Mouse (Mus musculus) inflammation-experienced regulatory T-cells, adult 6 months (primary cell): ENCODE measurements around the gene Cox10. TPM values are rescaled to one million over a fixed set of nuclear protein-coding genes. Genes with fewer than 3 reads are reported as not detected.

Experiments
- ATAC-seq: one replicate; pipeline ENCODE4 v1.8.0; 2017
- polyA plus RNA-seq, 3 experiments: library from polyadenylated mRNA; unstranded; fragments of 100-300 nt; shearing (Covaris generic); gene quantifications; one replicate each; pipeline ENCODE4 v1.2.1; 2017

The Cox10 gene
- polyA plus RNA-seq, 3 experiments from 2014 or later = 20.2 to 26.8 (median 21.7) TPM

DNA sequence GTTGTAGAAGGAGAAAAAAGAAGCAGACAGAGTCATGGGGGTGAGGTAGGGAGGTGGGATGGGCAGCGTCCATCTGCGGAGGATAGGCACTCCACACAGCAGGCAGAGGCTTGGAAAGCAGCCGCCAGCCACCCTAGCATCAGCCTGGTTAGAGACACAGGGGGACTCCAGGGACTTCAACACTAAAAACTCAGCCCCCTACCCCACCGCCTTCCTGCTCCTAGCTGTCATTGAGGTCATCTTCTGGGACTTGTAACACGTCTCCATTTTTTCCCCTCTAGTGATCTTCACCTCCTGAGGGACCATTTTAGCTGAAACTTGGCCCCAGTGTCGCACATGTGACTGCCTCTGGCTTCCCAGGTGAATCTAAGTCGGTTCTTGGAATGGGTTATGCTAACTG, 88.5 kb downstream of the Cox10 start:
- no peak for ATAC-seq

DNA sequence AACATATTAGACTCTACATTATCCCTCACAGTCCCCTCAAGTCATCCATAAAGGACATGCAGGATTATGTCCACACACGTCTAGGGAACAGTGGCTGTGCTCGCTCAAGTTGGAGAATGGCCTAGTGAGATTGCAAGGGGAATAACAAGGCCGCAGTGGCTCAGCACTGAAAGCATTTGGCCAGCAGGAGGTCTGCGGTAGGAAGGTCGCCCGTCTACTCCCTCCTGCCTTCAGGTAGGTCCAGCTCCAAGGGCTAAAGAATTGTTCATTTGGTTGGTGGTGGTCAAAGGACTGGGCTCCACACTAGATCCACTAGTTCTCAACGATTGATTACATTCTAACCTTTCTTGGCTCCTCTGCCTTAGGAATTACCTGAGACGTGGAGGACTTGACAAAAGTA, 89.0 kb downstream of the Cox10 start:
- no peak for ATAC-seq

DNA sequence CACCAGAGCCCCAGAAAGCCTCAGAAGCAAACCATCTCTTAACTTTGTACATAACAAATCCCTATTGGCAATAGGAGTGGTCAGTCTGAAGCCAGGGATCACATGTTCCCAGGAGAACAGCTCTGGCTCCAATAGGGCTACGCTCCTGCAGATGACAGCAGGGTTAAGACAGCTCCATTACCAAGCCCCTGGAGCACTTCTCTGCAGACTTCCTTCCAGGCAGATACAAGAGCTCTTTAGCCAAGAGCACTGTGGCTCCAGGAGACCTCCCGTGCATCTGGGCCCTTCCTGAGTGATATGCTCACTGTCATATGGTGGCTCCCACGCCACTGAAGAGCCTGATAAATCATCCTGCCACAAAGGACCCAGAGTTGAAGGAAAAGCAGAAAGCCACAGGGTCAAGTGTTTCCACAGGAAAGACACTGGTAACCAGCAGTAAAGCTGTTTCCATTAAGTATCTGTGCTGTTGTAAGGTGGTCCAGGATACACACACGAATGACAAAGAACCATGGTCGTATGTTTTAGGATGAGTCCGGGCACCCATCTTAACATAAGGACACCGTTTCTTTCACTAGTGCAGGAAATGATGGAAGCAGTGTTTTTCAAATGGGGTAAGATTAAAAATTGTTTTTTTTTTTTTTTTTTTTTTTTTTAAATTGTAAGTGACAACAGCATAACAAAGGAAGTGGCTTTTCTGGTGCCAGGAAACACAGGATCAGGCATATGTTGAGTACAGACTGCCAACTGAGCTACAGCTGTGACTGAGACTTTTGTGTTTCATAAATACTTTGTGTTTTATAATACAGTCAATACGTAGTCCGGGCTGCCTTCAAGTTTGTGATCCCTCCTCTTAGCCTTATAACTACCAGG, 90.0 kb downstream of the Cox10 start:
- peak; percentile 39 for ATAC-seq

DNA sequence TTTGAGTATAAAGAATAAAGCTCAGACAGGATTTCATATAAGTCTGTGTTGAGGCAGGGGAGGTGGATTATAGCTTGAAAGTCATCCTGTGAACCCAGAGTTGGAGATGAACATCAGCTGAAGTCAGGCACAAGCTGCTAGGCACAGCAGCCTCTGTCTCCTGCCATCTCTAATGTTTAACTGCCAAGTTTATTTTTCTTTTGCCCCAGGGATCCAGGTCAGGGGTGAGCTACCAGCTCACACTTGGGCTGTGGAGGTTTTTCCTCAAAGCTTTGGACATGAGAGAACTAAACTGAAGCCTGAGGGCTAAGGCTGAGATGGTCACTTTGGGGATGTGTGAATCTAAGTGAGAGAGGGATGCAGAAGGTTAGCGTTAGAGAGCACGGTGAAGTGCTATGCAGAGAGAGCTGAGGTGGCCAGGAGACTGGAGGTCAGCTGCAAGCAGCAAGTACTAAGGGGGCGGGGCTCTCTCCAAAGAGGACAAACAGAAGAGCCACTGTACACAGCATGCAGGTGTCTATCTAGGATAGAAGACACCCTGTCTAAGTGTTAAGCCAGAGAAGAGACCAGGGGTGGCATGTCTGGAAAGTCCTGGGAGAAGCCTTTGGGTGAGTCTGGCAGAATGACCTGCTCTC, 91.1 kb downstream of the Cox10 start:
- no peak for ATAC-seq

DNA sequence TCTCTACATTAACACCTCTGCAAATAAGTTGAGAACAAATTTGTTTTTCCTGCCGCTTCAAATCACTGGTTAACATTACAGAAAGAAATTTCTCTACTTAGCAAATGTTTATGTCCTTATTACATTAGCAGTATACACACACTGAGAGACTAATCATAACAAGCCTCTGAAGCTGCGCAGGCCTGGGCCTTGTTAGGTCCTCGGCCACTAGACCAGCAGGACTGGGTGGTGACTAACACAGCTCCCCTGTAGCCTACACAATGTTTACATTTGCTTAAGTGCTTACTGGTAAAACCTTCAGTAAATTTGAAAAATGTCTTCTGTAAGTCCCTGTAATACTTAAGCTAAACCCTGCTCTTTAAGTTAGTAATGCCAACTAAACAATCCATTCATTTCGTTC, 92.6 kb downstream of the Cox10 start:
- ATAC-seq = no peak

DNA sequence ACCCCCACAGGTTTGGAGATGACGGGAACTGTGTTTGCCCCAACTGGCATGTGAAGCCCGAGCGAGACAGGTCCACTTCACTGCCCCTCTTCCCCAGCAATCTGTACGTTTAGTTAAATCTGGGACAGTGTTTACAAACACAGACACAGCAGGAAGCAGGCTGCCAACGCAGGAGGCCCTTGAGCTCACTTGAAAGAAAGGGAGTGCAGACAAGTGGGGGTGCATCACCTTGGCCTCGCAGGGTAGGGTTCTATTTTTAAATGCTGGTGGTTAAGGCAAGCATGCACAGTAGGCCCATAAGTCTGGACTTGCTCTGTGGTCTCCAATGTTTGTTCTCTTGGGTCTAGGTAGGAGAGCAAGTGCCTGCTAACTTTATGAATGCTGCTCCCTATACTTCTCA, 93.8 kb downstream of the Cox10 start:
- peak; percentile 29 for ATAC-seq

DNA sequence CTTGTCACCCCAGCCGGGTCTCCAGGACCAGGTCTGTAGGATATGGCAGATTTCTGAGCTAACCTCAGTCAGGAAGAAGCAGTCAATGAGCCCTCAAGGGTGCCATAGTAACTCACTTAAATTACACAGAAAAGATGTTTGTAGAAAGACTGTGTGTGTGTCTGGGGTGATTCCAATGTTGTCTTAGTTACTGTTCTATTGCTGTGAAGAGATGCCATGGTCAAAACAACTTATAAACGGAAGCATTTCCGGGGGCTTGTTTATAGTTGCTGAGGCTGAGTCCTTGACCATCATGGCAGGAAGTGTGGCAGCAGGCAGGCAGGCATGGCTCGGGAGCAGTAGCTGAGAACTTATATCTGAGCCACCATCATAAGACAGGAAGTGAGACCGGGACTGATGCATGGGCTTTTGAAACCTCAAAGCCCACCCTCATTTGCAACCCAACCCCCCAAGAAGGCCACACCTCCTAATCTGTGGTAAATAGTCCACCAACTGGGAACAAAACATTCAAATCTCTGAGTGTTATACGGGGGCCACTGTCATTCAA, 94.6 kb downstream of the Cox10 start:
- peak; percentile 78 for ATAC-seq

DNA sequence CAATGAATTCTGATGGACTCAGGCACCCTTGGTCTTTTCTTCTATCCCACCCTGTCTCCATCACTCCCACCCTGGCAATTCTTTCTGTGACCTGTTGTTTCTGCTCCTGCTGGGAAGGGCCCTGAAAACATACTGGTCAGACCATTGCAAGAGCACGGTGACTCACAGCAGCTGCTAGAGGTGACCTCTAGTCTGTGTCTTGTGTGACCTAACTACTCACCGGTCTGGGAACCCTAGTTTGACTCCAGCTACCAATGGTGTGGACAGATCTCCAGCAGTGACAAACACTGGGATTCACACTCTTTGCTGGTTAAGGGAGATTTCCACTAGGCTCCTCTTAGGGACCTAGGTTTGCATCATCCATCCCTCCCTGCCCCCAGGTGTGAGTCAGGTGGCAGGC, 101.5 kb downstream of the Cox10 start:
- ATAC-seq = no peak

DNA sequence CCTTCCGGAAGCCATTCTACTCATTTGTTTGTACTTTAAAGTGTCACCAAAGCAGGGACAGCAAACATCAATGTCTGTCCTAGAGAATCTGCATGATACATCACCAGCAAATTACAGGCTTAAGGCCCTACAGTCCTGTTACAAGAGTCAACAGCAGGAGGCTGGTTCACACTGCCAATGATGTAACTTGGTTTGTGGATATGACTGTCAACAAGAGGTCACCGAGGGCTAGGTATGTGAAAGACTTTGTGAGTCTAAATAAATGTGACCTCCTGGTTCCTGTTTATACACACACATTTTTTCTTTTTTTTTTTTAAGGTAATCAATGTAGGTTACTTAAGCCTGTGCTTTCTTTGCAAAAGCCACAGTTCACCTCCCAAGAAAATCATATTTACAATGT, 102.5 kb downstream of the Cox10 start:
- no peak for ATAC-seq

DNA sequence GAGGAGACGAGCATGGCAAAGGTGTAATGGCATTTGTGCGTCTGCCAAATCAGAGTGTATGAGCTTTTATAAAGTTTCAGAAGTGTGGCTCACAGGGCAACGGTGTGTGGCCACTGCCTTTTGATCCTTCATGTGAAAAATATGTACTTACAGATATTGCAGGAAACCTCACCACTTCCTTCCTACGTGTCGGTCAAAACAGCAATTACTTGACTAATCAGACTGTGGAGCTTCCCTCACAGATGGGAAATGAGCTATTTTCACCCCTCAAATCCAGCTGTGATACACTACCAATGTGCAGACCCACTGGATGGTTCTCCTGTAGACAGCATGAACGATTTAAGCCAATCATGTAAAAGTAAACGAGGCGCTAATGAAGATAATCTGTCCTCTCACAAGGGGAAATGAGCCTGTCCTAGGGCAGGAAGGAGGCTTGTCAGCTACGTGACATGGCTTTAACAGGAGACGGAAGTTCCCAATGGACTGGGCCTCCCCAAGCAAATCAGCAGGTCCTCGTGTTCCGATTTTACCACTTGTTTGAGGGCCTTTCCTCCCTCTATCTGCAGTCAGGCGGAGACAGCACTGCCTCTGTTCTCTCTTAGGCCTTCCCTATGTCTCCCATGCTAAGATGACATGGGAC, 103.9 kb downstream of the Cox10 start:
- ATAC-seq = peak; percentile 81

DNA sequence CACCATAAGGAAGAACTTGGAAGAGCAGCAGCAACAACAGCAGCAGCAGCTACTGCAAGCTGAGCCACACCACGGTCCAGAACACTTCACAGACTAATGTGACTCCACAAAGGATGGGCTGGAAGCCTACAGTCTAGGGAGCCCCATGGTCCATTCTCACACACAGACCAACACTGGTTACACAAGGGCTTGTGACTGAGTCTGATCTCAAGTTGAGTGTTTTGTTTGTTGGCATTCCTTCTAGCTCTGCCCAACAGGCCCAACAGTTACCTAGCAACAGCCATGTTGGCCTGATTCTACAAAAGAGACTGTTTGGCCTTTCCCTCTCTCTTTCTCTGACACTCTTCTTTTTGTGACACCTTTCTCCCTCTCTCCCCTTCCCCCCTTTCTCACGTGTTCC, 105.3 kb downstream of the Cox10 start:
- ATAC-seq = no peak

DNA sequence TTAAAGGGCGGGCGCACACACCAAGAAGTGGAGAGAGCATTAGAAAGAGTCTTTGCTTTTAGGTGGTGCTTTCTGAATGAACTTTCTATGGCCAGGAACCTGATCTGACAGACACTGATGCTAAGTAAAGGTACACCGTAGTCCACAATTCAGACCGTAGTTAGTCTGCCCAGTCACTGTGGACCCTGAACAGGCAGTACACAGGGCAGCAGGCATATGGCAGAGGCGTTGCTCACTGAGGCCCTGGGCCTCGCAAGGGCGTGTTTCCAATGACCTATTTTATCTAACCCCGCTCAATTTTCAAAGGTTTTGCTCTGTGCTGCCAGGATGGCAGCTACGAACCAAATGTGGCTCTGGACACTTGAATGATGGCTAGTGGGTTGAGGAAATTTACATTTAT, 107.8 kb downstream of the Cox10 start:
- no peak for ATAC-seq

DNA sequence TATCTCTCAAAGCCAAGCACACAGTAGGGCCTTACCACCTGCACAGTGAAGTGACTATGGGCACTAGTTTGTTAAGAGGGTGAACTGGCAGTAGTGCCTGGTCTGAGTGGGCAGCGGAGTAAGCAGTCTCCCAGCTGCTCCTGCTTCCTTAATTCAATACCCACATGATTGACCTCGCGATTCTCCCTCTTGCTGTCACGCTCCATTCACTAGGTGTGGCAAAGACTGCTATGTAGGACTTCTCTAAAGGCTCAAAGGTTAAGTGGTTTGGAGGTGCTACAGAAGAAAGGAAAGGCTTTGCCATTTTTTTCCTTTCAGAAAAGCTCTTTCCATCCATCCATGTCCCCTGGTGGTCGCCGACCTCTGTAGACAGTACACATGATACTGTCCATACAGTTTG, 108.5 kb downstream of the Cox10 start:
- ATAC-seq = no peak

DNA sequence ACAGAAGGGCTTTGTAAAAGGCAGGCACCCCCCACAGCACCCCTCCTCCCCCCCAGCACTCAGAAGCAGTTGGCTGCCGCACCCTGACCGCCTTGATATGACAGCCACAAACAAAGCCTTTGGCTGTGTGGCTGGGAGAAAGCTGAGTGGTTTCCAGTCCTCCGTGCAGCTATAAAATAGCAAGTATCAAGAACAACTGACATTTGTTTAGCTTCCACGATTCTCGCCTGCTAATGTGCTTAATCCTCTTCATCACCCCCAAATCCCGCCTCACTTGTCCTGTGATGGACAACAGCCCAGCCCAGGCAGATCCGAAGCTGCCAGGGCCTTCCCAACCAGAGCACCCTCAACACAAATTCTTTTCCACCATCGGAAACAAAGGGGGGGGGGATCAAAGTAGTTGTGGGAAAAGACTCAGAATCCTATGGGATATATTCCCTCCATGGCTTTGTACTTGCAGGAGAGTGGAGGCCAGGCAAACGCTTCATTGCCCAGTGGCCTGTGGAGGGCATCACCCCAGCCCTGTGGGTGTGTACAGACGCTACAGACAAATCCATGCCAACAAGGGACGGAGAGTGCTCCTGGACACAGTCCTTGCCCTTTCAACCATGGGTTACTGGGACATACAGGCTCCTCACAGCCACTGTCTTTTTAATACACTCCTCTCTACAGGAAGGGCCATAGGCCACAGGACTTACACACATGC, 109.9 kb downstream of the Cox10 start:
- ATAC-seq = no peak

DNA sequence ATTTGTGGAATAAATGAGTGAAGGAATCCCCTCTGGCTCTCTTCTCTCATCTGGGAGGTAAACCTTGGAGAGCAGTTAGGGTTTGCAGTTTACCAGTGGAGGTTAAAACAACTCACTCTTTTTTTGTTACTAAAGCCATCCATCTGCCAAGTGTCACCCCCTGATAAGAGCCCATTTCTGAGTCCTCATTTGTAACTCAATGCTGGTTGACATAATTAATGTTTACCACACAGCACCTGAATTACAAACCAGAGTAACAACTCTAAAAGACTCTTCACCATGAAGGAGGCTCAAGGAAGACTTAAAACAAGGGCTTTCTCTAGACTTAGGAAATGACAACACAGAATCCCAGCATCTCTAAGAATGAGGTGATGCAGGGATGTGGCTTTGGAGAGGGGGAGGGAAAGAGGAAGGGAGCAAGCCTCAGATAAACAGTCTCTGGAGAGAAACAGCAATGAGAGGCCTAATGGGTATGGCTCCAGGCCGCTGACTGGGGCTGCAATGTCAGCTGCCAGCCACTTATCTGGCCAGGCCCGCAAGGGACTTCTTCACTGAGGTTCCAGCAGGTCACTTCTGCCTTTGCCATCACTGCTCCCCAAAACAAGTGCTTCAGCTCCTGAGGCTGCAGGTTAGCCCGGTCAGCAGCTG, 110.8 kb downstream of the Cox10 start:
- no peak for ATAC-seq

DNA sequence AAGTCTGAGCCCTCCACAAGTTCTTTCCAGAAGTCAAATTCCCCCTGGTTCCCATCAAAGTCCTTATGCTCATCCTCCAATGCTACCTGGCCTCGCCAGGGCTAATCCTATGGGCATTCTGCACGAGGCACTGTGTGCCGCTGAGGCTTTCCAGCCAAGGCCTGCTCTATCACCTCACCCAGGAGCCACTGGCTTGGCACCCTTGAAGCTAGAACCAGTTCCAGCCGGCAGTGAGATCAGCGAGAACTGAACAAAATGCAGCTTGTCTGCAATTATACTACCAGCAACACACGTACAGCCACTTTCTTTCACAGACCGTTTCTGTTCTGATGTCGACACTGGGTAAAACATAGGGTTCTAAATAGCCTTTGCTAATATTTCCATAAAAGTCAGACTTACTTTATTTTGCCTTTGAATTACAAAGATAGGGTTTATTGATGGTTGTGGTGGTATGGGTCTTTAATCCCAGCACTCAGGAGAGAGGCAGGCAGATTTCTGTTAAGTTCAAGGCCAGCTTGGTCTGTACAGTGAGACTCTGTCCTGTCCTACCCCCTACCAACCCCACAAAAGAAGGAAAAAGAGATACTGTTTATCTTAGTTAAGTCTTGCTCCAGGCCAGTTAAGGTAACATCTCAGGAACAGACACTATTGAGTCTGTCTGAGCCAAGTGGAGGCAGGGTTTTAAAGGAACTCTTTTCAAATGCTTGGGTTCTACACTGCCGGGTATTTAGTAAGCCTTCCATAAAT, 111.5 kb downstream of the Cox10 start:
- ATAC-seq = no peak

DNA sequence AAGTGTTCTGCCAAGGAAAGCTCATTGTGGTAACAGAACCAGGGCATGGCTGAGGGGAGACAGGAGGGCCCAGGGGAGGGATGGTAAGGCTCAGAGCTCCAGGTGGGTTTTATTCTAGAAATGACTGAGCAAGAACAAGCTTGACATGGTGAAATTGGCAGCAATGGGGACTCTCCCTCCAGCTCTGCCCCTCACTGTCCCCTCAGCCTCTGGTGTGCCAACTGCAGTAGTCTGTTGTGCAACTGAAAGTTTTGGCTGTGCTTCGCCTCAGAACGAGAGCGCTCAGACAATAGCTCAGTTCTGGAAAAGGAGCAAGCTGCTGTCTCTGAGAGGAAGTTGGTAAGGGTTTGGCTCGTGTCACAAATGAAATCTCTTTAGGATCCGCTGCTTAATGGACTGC, 113.8 kb downstream of the Cox10 start:
- ATAC-seq = no peak

DNA sequence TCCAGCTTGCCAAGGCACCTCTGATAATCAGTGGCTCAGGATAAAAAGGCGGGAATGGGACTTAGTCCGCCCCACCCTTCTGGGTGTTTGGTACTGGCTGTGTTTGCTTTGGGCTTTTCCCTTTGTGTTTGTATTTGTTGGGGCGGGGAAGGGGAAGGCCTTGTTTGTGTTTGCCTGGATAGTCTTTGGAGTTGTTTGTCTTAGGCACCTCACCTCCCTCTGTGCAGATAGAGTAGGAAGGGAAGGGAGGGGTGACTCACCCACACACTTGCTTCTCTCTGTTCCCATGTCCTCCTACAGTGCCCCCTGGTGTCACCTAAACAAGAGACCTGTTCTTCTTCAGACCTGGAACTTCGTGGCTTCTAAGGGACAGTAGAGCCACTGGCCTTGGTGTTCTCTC, 122.1 kb downstream of the Cox10 start:
- no peak for ATAC-seq

DNA sequence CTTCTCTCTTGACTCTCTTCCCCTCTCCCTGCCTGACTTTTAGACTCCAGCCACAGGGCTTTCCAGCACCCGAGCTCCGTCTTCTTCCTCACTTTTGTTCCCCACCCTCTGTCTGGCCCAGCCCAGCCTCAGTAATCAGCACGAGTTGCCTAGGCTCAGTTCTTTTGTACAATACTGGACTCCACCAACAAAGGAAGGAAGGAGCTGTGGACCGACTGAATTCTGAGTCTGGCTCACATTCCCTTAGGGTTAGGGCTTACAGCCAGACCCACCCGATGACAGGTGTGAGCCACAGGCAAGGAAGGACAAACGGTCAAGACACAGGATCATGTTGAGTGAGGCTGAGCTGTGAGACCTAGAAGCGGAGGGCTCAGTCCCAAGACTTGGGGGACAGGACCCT, 122.5 kb downstream of the Cox10 start:
- no peak for ATAC-seq

DNA sequence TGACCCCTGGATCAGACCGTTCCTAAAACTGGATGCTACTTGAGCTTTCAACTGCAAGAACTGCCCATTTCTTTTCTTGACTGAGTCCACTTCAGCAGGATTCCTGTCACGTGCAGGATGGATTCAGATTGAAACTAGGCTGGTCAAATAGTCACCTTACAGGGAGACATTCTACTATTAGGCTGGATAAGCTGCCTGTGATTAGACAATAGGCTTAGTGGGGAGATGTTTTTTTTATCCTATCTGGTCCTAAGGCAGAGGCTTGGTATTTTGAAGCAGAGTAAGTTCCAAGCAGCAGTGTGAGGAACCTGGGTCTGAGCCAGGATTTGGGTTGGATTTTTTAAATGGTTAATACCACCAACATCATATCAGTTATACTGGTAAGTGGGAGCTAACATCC, 125.4 kb downstream of the Cox10 start:
- no peak for ATAC-seq

DNA sequence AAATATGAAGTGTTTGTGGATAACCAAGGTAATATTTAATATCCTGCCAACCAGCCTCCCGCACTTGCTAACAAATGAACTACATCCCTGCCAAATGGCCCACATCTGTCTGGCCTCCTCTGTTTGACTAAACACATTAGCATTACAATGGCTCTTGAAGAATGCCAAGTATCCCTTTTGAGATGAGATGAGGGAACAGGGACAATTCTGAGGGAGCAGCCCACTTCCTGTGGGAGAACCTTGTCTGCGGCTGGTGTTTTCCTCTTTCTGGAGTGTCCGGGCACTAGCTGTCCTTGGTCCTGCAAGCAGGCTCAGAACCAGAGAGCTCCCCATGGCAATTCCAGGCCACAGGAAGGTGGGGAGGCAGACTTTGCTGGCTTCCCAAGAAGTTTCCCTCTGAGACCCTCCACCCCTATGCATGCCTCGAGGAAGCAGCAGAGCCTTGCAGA, 126.5 kb downstream of the Cox10 start:
- ATAC-seq = no peak
